Mouse (Mus musculus): ENCODE results near the gene Fancc.

Fancc gene

DNA sequence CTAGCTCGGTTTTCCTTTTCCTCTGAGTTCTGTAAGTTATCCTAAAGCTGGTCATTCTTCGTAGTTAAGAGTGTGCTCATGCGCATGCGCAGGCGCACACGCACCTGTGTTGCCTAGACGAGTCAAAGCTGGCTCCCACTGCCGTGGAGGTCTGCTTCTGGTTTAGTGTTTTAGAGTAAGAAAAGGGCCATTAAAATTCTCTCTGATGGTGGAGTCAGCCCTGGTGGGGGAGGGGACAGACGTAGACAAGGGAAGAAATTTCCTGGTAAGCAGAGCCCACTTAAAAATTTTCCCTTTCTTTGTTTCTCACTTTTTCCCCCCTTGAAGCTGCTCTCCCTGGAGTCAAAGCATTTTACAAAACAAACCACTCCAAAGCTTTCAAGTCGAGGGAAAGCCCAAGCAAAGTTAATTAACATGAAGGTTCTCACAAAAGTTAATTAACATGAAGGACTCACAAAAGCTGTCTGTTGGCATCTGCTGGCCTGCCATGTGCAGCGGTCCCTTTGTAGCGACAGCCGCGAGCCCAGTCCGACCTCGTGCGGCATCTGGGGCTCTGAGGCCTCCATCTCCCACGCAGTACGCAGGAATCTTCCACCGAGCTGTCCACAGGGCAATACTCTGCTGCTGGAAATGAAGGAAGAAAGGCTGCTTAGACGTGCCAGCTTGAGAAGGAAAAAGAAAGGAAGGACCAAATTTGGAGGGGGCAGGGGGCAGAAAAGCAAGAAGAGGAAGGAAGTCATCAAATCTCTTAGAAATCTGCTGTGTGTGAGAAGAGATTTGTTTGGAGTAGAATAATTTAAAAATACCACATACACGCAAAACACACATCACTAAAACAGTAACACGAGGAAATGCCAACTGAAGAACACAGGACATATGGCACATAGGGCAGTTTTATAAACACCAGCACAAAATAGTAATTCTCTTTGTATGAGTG, at the start of gene Fancc:
Gene Fancc, minus strand, starts transcription at position 633 of the 937 bp plus-strand sequence.
- DNase-seq (ENCODE audit: inconsistent ontology term), result peak; percentile 88

DNA sequence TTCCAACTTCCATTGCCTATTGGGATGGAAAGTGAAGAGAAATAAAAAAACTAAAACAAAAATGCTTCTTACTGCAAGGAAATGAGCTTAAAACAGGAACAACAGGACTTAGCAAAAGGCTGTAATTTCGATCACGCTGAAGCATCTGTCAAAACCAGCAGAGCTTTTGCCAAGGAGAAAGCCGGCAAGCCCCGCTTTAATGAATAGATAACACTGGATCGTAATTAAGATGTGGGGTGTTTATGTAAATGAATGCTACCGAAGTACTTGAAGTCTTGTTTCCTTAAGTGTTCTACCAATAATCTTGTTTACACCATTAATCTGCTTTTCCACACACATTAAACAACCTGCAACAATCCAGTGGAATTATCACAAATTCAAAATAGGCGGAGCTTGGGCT, 48.2 kb upstream of the Fancc start:
- DNase-seq (ENCODE audit: inconsistent ontology term), result no peak

DNA sequence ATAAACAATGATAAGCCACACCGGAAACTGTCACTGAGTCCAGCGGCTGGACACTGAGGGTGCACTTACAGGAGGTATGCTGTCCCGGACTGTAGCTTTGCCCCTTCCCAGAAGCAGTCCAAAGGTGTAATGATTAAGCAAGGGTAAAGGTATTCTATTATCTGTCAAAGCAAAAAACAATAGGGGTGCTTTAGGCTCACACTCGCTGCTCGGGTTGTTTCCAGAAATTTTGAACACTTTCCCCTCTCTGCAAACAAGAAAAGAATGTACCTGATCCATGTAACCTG, 47.8 kb upstream of the Fancc start:
- DNase-seq (ENCODE audit: inconsistent ontology term), result no peak

DNA sequence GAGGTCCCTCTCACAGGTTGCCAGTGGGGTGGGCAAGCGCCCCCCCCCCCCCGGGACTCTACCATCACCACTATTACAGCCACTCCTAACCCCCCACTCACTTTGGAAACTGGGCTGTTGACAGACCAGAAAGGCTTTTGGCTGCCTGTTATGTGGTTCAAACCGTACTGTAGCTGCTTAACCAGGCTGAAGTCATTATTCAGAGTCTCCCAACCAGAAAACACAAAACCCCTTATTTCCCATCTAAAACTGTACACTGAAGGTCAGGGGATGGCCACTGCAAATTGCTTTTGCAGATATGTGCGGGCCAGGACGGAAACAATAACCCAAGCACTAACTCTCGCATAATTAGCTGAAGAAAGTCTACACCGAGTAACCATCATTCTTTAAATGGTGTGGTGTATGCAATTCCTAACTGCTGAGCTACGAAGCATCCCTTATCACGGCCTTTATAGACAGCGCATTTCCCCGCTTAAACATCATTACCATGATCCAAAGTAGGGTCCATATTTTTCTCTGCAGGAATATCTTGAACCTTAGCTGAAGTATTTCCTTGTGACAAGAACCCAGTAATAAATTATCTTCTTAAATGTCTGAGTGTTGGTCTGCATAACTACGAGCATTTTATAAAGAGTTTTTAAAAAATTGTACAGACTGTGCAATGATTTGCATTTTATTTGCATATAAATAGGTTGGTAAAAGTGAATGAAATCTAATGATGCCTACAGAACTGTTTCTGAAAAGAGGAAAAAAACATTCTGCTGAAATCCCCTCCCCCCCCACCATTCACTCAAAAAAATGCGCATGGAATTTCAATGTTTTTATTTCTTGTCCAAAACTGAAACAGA, 47.3 kb upstream of the Fancc start:
- DNase-seq (ENCODE audit: inconsistent ontology term), result peak; percentile 69

DNA sequence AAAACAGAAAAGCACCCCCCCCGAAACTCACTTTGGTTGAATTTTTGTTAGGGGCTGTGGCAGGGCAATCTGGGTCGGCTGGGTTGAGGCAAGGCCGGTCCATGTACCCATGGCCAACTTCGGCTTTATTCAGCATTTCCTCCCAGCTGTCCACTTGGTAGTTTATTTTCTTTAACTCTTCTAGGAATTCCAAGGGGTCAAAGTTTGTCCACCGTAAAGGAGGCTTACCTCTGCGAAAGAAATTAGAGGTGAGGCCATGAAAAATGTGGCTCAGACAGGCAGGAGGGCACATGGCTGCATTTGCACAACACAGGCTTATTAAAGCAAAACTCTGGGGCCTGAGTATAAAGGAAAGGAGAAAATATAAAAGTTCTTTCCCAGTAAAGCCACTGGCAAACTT, 46.4 kb upstream of the Fancc start:
- no peak for DNase-seq (ENCODE audit: inconsistent ontology term)

DNA sequence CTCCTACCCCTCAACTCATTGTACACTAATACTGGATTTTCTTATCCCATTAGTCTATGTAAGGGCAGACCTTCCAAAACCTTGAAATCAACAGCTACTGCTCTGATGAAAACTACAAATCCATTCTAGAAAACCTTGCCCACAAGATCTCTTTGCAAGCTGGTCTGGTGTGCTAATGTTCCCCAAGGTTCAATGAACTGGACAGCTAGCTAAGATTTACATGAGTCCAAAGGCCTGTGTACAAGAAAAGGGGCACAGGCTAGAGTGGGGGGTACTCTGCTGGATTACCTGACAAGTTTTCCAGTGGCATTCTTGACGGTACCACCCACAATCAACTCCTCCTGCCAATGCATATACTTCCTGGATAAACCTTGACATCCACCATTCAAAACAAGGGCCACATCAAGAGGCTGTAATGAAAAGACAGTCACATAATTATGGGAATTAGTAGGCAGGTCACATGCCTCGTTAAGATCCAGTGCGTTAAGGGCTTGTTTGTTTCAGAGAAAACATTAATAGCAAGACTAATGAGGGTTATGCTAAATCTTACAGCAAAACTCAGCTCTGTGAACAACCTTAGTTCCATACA, 45.8 kb upstream of the Fancc start:
- peak; percentile 44 for DNase-seq (ENCODE audit: inconsistent ontology term)

DNA sequence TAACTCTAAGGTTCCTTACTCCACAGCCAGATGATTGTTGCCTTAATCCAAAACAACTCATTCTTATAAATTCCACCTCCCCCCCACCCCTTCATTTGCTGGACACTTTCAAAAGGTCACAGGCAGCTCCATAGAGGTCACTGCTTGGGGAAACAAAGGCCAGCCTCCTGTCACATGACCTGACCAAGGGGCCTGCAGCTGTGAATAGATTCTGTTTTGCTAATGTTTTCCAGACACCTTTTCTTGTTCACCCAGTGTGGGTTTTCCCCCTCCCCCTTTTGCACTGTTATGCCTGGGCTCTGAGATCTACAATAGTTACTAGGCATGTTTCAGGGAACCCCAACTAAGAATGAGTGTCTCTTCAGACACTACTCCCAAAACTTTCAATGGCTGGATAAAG, 44.4 kb upstream of the Fancc start:
- no peak for DNase-seq (ENCODE audit: inconsistent ontology term)

DNA sequence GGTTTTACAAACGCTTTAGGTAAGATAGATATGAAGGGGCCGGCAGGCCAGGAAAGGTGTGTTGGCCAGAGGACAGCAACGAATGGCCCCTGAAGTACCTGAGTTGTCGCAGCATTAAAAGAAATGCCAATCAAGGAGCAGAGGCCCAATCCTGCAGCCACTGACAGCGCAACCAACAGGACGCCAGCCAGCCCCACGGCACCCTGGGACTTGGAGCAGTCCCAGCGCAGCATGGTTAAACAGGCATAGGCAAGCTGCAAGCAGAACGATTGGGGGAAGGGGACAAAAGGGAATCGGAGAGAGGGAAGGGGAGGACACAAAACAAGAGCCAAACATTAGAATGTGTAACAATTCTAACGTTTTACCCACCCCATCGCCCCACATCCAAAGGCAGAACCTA, 43.5 kb upstream of the Fancc start:
- DNase-seq (ENCODE audit: inconsistent ontology term), result no peak

DNA sequence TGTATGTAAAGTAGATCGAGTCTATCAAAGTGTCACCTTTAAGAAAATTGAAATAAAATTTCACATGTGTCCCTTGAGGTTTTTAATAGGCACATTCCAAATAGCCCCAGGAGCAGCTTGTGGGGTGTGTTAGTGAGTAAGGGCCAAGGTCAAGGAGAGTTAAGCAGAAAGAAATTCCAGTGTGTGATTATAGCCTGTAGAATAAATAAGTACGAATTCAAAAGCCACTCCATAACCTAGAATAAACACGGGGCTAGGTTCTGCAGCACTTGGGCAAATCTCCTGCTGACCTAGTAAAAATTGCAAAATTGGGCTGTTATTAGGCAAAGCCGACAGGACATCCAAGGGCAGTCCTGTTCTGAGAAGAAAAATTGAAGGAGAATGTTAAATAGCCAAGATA, 37.9 kb upstream of the Fancc start:
- no peak for DNase-seq (ENCODE audit: inconsistent ontology term)

DNA sequence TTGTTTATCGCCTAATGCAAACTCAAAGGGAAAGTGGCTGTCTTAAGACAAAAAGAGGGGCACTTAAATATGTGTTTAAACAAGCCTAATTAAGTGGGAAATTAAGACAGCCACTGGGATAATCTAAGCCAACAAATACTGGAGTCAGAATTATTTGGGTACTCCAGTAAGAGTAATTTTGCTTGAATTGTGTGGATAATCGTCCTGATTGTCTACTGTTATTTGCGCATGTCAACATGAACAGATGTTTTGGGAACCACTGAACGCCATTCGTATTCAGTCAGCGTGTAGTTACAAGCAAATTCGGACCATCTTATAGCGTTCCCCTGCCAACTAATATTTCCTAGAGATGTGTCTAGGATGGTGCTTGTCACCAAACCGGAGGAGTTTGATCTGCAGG, 33.8 kb upstream of the Fancc start:
- DNase-seq (ENCODE audit: inconsistent ontology term), result no peak

DNA sequence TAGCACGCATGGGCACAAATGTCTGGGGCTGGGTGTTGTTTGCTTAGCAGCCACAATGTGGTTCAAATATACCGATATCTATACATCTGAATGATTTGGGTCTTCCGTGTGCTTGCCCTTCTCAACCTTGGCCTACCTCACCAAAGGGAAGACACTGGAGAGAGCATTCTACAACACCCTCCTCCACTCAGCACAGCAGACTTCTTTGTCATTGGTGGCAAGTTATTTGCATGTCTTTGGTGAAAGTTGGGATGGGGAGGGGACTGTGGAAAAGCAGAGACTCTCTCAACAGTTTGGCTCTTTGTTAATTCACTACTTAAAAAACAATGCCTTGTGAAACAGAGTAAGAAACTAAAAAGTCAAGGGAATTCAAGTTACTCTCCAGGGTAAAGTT, 33.3 kb upstream of the Fancc start:
- no peak for DNase-seq (ENCODE audit: inconsistent ontology term)

DNA sequence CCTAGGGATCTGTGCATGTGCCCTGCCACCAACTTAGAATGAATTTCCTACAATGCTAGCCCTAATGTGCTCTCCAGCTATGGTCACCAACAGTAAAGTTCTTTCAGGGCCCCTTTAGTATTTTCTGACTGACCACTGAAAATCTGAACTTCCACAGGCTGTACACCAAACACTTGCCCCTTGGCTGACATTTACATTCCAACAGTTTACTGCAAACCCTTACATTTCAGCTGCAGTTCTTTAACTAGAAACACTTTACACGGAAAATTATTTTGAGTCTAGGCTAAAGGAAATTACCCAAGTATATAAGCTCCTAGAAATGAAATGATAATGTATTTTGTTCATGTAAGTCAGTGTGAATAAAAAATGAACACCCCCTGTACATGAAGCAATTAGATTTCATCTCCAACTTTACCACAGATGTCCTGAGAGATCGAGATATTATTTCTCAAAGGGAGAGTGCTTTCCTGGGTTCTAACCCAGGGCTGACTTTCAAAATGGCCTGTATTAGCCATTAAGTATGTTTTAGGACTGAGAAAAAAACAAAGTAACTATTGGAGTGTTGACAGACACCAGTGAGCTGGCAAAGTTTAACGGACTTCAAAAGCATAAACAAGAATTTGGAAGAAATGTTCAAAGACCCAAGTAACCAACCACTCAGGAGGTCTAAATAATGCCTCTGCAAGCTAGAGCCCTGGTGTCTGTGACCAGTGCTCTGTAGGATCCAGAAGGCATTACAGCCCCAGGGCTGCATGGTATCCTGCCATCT, 32.7 kb upstream of the Fancc start:
- no peak for DNase-seq (ENCODE audit: inconsistent ontology term)

DNA sequence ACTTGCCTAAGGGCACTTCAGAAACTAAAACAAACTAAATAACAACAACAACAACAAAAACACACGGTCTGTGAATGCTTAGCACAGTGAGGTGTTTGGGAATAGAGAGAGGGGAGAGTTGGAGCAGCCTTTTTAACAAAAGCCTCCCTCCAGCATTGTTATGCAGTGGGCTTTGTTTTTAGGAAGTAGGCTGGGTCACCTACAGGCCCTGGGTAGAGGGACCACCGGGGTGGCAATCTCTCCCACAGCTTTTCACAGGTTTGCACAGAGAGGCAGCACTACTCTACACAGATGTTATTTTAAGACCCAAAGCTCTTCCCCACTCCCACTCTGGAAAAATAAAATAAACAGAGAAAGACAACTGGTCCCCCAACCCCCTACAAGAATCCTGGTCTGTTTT, 31.8 kb upstream of the Fancc start:
- no peak for DNase-seq (ENCODE audit: inconsistent ontology term)

DNA sequence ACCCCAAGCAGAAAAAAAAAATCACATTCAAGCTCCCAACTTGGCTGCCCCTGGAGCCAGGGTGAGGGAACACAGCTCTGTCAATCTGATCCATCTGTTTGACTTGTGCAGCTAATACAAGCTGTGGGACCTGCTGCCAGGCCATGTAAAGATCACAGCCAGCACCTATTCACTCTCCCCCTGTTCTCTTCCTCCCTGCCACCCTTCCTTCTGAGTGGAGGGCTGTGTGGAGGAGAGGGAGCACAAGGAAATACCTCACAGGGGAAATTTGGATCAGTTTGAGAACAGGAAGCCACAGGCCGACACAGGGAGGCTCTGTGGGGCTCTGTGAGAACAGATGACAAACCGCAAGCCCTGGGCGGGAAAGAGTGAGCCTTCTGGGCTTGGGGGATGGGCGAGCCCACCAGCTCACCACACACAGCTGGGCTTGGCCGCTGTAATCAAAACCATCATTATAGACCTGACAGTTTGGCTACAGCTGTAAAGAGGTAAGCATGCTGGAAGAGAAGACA, 31.1 kb upstream of the Fancc start:
- peak; percentile 50 for DNase-seq (ENCODE audit: inconsistent ontology term)

DNA sequence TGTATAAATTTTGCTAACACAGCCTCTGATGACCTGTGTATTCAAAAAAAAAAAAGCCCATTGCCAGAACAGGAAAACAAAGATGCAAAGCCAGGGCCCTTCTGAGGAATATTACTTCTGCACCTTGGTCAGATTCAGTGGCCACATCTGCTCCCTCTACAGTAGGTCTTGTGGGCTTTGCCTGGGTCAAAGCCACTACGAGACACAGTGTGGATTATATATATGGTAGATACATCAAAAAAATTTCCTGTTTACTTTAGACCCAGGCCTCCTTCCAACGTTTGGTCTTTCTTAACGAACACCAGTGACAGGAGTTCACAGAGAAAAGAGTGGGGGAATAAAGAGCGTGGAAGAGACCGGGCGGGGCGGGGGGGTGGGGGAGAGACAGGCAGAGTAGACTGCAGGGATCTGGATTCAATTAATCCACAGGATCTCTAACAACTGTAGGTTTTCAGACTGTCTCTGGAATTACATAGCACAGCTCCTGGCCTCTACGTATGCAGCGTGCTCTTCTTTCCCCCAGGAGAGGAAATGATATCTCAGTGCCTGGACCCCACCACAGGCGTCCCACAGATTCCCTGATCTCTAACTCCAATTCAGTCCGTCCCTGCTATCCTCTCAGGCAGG, 28.6 kb upstream of the Fancc start:
- no peak for DNase-seq (ENCODE audit: inconsistent ontology term)

DNA sequence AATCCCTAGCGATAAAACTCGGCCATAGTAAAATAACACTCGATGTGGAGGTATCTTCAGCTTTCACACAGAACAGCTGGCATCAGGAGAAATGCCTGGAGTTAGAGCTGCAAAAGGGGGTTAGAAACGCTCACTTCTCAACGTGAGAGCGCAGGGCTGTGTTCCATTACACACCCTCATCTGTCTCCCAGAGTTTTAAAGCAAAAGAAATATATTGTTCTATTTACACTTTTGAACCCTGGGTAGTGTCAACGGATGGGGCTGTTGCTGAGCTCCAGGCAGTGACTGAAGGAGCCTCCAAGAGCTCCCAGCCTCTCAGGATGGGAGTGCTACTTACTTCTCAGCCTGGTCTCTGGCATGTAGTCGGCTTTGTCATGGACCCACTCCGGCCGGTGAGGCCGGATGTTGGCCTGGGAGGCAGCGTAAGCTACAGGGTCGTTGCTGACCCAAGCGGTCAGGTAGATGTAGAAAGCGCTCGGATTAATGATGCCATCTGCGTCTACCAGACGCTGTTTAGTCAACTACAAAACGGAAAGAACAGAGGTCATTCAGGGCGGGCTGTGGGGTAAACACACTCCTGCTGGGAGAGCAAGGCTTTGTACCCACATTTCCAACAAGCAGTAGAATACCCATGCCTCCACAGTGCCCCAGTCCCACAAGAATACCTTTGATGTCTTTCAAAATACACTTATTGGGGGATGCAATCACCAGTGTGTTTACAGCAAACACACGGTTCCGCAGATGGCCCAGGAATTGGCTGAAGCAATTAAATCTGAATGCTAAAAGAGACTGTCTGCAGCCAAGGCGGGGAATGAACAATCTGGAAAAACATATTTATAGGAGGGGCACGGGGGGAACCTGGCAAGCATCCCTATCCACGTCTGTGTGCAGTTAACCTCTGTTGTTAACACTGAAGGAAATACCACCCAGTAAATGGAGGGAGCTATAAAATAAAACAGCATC, 27.8 kb upstream of the Fancc start:
- no peak for DNase-seq (ENCODE audit: inconsistent ontology term)

DNA sequence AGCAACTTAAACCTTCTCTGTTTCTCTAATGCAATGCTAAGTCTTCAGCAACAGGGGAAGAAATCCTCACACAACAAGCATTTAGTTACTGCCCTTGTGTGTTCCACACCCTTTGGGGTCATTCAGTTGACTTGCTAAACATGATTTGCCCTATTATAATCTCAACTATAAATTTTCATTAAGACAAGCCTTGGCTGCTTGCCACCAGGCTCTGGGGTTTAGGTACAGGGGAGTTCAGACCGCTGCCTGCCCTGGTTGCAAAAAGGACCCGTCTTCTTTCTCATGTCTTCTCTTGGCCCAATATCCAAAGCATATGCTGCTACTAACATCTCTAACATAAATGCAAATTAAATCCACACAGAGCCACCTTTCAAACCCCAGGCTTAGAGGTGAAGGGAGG, 27.0 kb upstream of the Fancc start:
- DNase-seq (ENCODE audit: inconsistent ontology term), result no peak

DNA sequence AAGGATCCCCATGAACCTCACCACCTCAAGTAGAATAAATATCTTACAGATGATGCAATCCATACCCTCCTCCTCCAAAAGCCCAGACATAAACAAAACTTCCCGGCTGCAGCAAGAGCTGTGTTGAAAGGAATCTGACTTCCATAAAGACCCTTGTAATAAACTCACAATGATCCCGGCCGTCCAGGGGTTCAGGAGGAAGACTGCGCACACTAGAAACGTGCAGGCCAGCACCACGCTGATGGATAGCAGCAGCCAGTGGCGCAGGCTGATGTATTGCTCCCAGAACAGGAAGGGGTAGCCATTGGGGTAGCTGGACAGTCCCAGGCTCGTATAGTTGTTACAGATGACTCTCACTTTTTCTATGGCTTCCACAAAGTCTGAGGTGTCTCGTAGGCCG, 25.8 kb upstream of the Fancc start:
- DNase-seq (ENCODE audit: inconsistent ontology term), result no peak

DNA sequence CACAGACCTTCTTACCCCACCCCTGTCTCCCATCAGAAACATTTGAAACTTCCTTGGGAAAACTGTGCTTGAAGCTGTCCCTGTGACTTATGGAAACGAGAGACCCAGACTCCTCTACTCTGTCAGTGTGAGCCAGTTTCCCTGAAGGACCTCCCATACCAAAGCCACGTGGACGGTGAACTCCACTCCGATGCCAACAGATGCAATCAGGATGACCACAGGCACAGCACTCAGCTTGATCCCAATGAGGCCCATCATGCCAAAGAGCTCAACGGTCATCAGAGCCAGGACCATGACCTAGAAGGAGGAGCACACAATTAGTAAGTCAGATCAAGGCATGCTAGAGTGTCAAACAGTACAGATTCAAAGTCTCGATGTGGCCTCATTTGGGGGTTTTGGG, 23.0 kb upstream of the Fancc start:
- DNase-seq (ENCODE audit: inconsistent ontology term), result no peak

DNA sequence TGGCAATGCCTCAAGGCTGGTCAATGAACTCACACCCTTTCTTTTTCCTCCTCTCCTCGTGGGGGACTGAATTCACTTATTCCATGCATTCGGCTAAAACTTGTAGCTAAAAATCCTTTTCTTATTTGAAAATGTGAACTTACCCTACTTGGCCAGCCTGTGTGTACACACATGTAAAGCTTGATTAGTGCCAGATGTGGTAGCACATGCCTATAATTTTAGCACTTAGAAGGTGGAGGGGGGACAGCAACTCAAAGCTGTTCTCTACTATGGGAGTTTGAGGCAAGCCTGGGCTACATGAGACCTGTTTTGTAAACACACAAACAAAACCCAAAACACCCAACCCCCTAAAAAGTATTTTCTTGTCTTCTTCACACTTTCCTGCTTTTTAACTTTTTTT, 19.5 kb upstream of the Fancc start:
- no peak for DNase-seq (ENCODE audit: inconsistent ontology term)
